Mouse (Mus musculus): ENCODE data around the gene Ddx24.

DNA sequence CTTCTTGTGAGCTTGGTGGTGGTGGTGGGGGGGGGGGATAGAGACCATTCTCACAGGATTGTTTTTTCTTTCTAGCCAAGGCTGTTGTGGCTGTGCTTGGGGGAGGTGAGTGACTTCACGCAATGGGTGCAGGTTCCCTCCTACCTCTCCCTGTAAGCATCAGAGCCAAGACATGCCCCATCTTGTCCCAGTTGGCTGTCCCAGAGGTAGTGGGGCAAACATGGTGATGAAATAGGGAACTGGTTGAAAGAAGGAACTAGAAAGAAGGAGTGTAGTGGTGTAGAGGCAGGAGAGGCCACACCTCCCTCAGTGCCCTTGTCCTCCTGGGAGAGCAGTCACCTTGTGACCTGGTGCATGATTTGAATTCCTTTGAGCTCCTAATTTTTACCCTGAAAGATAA lies 12.0 kb upstream of the Ddx24 start:
- no peak for TF ChIP-seq CTCF (IDR thresholded peaks at IDR 0.05; ENCODE audit: borderline replicate concordance, control insufficient read depth, extremely low read depth, insufficient read depth, low read length, poor library complexity)
- TF ChIP-seq POLR2A (IDR thresholded peaks at IDR 0.05; ENCODE audit: control insufficient read depth, extremely low read depth, insufficient read depth, low read length, poor library complexity), result no peak
